Mouse (Mus musculus) Patski (cell line): Measurements from ENCODE around the gene Casp2. TPM values are rescaled to one million over a fixed set of nuclear protein-coding genes. Genes with fewer than 3 reads are reported as not detected.

ENCODE experiments used
- ATAC-seq: fragments of 100-300 bp; one replicate; pipeline ENCODE4 v1.8.0; 2021
- CTCF ChIA-PET: fragments of 350-600 bp; sonication (Branson Sonifier 250); formaldehyde crosslinking; loops from one replicate; lab custom pipeline; 2022; ENCODE audit warnings: inconsistent platforms; lab: Charles Lee
- POLR2A ChIA-PET: fragments of 350-600 bp; sonication (Branson Sonifier 250); formaldehyde crosslinking; loops from one replicate; lab custom pipeline; 2022; ENCODE audit warnings: antibody characterized with exemption, inconsistent platforms; lab: Charles Lee
- DNase-seq: peaks from one replicate; pipeline ENCODE4 v3.0.0-alpha.2; 2011; ENCODE audit warnings: low read depth, low spot score
- H3K27me3 ChIP-seq: fragments of 371-371 bp; one replicate; pipeline ENCODE4 v1.5.1; 2021
- CTCF ChIP-seq: fragments of 100-300 bp; IDR thresholded peaks from one replicate; pipeline ENCODE4 v1.5.1; 2021
- in situ Hi-C: fragments of 300-500 bp; cut with MboI; formaldehyde crosslinking; loops from 3 replicates; pipeline ENCODE4 v1.11.1; 2018; ENCODE audit warnings: low pct_unique_long_range_greater_than_20kb, mixed read lengths
- polyA plus RNA-seq: library from polyadenylated mRNA; unstranded; gene quantifications from one replicate; pipeline ENCODE4 v1.2.3, GENCODE M21; 2021

The Casp2 gene
- polyA plus RNA-seq = 19.8 TPM

GRCm38 (mm10) chr6:42264626-42265312 is at the start of gene Casp2:
Gene Casp2, plus strand, starts transcription at chr6:42264985.
- ChIA-PET POLR2A (interaction anchor here (0.7 to 1.0 kb wide), 2 partner anchors 18 to 31 kb away, joined by 3 read pairs; no protein-coding TSS in a partner anchor), CTCF (interaction anchor here (0.6 to 2.4 kb wide), 7 partner anchors 9 to 599 kb away, joined by 3 to 12 read pairs (median 4); no protein-coding TSS in a partner anchor)
- peak; percentile 97 for ATAC-seq
- no peaks in the 10 kb centered on the region for H3K27me3 ChIP-seq
- TF ChIP-seq CTCF = peak; percentile 98
- in situ Hi-C loops = loop anchor here (10.0 to 25.0 kb wide), 2 partner anchors 420 to 1023 kb away; no protein-coding TSS in a partner anchor
- peak; percentile 96 for DNase-seq

- no peak for TF ChIP-seq CTCF
- CTCF ChIA-PET = no interaction called here
- POLR2A ChIA-PET = no interaction called here
Measured at GRCm38 (mm10) chr6:42215028-42215427, 49.8 kb upstream of the Casp2 start, which contains the start of gene Tas2r144. Gene Tas2r144, plus strand, starts transcription at chr6:42215328.

GRCm38 (mm10) chr6:42222286-42222685 is 42.5 kb upstream of the Casp2 start:
- ChIA-PET CTCF (no interaction called here), POLR2A (no interaction called here)
- in situ Hi-C loops = no loop called here
- no peak for TF ChIP-seq CTCF
- ATAC-seq = no peak
- peaks cover 8% of the 10 kb centered on the region for H3K27me3 ChIP-seq
- no peak for DNase-seq

More at GRCm38 (mm10) chr6:42215028-42215427, 49.8 kb upstream of the Casp2 start, which contains the start of gene Tas2r144:
- ATAC-seq = no peak
- H3K27me3 ChIP-seq = peaks cover 21% of the 10 kb centered on the region
- in situ Hi-C loops = no loop called here
- DNase-seq = no peak

- DNase-seq = no peak
- POLR2A ChIA-PET = interaction anchor here (0.9 kb wide), 1 partner anchor 360 kb away, joined by 3 read pairs; no protein-coding TSS in a partner anchor
- ATAC-seq = no peak
- TF ChIP-seq CTCF = no peak
- peaks cover 4% of the 10 kb centered on the region for H3K27me3 ChIP-seq
- CTCF ChIA-PET = interaction anchor here (4.8 kb wide), 1 partner anchor 358 kb away, joined by 25 read pairs; no protein-coding TSS in a partner anchor
- in situ Hi-C loops = loop anchor here (5.0 to 25.0 kb wide), 3 partner anchors 102 to 612 kb away; partner anchors contain the start of gene Olfr449
Measured at GRCm38 (mm10) chr6:42225046-42225445, 39.7 kb upstream of the Casp2 start.

GRCm38 (mm10) chr6:42227240-42228101 is 37.3 kb upstream of the Casp2 start:
- no peak for DNase-seq
- peaks cover 4% of the 10 kb centered on the region for H3K27me3 ChIP-seq
- ChIA-PET CTCF (interaction anchor here (0.6 to 4.8 kb wide), 14 partner anchors 11 to 663 kb away, joined by 3 to 25 read pairs (median 4); partner anchors contain the start of gene Casp2), POLR2A (interaction anchor here (0.6 kb wide), 1 partner anchor 27 kb away, joined by 3 read pairs; no protein-coding TSS in a partner anchor)
- peak; percentile 68 for TF ChIP-seq CTCF
- no peak for ATAC-seq
- in situ Hi-C loops = loop anchor here (5.0 to 25.0 kb wide), 3 partner anchors 100 to 610 kb away; partner anchors contain the start of gene Olfr449

DNA sequence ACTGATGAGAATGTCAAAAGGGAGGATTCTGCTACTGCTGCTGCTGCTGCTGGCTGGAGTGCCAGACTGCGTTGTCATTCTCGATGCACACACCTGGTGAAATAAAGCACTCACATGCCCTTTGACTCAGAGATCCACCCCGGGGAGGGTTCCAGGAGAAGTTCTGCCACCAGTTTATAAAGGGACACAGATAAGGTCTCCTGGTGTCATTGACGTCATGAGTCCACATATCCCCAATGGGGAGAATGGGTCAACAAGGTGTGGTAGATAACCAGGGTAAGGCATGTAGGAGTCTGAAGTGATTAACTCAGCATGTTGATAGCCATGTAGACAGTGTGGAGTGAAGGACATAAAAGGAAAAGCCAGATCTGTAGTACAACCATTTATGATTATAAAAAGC is 35.2 kb upstream of the Casp2 start:
- POLR2A ChIA-PET = interaction anchor here (0.6 kb wide), 1 partner anchor 85 kb away, joined by 3 read pairs; no protein-coding TSS in a partner anchor
- no peak for ATAC-seq
- in situ Hi-C loops = loop anchor here (5.0 to 25.0 kb wide), 3 partner anchors 98 to 608 kb away; partner anchors contain the start of gene Olfr449
- DNase-seq = no peak
- no peak for TF ChIP-seq CTCF
- CTCF ChIA-PET = interaction anchor here (0.6 to 4.8 kb wide), 4 partner anchors 35 to 354 kb away, joined by 3 to 25 read pairs (median 8); partner anchors contain the start of gene Casp2
- H3K27me3 ChIP-seq = no peaks in the 10 kb centered on the region

DNA sequence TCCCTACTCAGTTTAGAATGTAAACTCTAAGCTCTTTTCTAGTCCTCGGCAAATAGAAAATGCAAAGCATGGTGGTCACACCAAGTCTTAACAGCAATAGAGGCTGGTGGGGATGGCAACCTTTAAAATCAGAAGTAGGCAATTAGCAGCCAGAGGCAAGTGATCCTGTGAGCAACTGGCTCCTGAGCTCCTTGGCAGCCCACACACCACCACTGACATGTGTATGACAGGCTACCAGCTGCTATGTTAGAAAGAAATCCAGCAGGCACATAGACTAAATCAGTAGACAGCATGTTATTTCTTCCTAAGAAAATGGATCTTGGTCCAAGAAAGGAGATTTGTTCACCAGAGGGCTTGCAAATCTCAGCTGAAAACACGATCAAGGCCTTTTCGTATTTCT is 33.6 kb upstream of the Casp2 start:
- CTCF ChIA-PET = no interaction called here
- DNase-seq (no peak), ATAC-seq (no peak)
- POLR2A ChIA-PET = no interaction called here
- in situ Hi-C loops = loop anchor here (25.0 kb wide), 1 partner anchor 606 kb away; the partner anchor contains the start of gene Olfr449
- TF ChIP-seq CTCF = no peak
- no peaks in the 10 kb centered on the region for H3K27me3 ChIP-seq

DNA sequence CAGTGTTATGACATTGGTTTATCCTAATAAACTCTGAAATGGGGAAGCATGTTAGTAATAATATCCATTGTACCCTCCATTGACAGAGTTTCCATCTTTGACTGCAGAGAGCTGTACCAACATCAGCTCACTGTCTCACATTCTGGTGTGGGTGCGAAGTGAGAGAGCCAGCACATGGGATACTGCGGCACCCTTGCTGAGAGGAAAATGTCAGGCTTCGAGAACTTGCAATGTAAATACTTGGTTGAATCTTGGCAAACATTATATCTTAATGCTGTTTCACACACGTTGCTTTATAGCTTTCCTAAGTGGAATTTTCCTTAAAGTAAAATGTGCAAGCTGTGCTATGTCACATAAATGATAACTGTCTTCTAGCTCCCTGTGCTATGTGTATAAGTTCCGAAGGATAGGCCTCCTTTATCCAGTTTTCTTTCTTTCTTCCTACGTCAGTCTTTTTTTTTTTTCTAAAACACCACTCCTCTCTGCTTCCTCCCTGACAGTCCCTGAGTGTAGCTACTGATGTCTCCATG is 27.4 kb upstream of the Casp2 start:
- in situ Hi-C loops = loop anchor here (25.0 kb wide), 1 partner anchor 600 kb away; the partner anchor contains the start of gene Olfr449
- ChIA-PET POLR2A (interaction anchor here (1.7 kb wide), 1 partner anchor 10 kb away, joined by 4 read pairs; no protein-coding TSS in a partner anchor), CTCF (interaction anchor here (0.6 to 1.9 kb wide), 4 partner anchors 11 to 319 kb away, joined by 3 to 6 read pairs (median 4); no protein-coding TSS in a partner anchor)
- peaks cover 16% of the 10 kb centered on the region for H3K27me3 ChIP-seq
- TF ChIP-seq CTCF = no peak
- no peak for DNase-seq
- no peak for ATAC-seq

DNA sequence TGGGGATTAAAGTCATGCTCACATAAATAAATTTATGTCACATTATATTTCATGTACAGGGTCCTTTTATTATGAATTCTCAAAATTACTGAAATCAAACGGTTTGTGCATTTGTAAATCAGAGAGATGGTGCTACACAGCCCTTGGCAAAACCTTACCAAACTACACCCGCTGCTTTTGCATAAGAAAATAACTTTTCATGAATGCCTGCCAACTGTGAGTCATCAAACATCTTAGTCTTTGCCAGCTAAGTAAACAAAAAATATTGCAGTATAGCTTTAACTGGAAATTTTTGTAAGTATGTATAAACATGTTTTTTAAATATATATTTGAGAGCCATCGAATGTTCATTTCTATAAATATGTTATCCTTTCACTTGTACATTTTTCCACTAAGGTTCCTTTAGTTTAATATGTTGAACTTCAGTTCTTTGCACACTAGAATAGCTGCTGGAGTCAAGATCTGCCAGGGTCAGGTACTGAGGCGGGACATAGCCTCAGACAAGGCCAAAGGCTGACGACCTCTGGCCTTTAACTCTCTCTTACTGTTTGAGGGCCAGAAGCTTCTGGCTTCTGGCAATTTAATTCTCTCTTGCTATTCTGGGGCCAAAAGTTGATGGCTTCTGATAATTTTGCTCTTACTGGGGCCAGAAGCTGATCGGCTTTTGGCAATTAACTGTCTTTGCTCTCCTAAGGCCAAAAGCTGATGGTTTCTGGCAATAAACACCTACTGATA is 23.3 kb upstream of the Casp2 start:
- TF ChIP-seq CTCF = no peak
- in situ Hi-C loops = loop anchor here (25.0 kb wide), 1 partner anchor 596 kb away; the partner anchor contains the start of gene Olfr449
- ChIA-PET CTCF (interaction anchor here (0.6 to 1.9 kb wide), 5 partner anchors 8 to 15 kb away, joined by 3 to 6 read pairs (median 3); no protein-coding TSS in a partner anchor), POLR2A (no interaction called here)
- no peak for DNase-seq
- ATAC-seq = no peak
- peaks cover 24% of the 10 kb centered on the region for H3K27me3 ChIP-seq
